Mouse (Mus musculus): ENCODE measurements around the gene Fbxl18.
"Not testable (repeated sequence)": the region's sequence is repeated elsewhere in the genome, so short reads cannot be mapped to it uniquely, and the experiment has no call there.

The Fbxl18 gene

GRCm38 (mm10) chr5:142874791-142875512 is 20.3 kb downstream of the Fbxl18 start:
- DNase-seq (ENCODE audit: extremely low spot score, low spot score): no peak

GRCm38 (mm10) chr5:142873718-142874117 is 21.5 kb downstream of the Fbxl18 start:
- DNase-seq (ENCODE audit: extremely low spot score, low spot score): no peak

- DNase-seq (ENCODE audit: extremely low spot score, low spot score): no peak
These were observed 23.5 kb downstream of the Fbxl18 start for GRCm38 (mm10) chr5:142871765-142872164.

- DNase-seq (ENCODE audit: extremely low spot score, low spot score): no peak
These were observed 25.8 kb downstream of the Fbxl18 start for GRCm38 (mm10) chr5:142869463-142869862.

- DNase-seq (ENCODE audit: extremely low spot score, low spot score): no peak
These were observed 37.4 kb downstream of the Fbxl18 start for GRCm38 (mm10) chr5:142857763-142858229.

- no peak for DNase-seq (ENCODE audit: extremely low spot score, low spot score)
These were observed 38.8 kb downstream of the Fbxl18 start for GRCm38 (mm10) chr5:142856408-142856807.

GRCm38 (mm10) chr5:142854877-142855276 is 40.3 kb downstream of the Fbxl18 start:
- DNase-seq (ENCODE audit: extremely low spot score, low spot score): peak; percentile 53

GRCm38 (mm10) chr5:142853585-142853984 is 41.6 kb downstream of the Fbxl18 start:
- DNase-seq (ENCODE audit: extremely low spot score, low spot score): no peak

GRCm38 (mm10) chr5:142851681-142852049 is 43.6 kb downstream of the Fbxl18 start:
- DNase-seq (ENCODE audit: extremely low spot score, low spot score): no peak

- no peak for DNase-seq (ENCODE audit: extremely low spot score, low spot score)
These were observed 44.1 kb downstream of the Fbxl18 start for GRCm38 (mm10) chr5:142850916-142851680.

GRCm38 (mm10) chr5:142850476-142850875 is 44.7 kb downstream of the Fbxl18 start:
- DNase-seq (ENCODE audit: extremely low spot score, low spot score): no peak

GRCm38 (mm10) chr5:142848911-142849310 is 46.3 kb downstream of the Fbxl18 start:
- no peak for DNase-seq (ENCODE audit: extremely low spot score, low spot score)

GRCm38 (mm10) chr5:142848149-142848548 is 47.1 kb downstream of the Fbxl18 start:
- DNase-seq (ENCODE audit: extremely low spot score, low spot score): no peak

- DNase-seq (ENCODE audit: extremely low spot score, low spot score): no peak
These were observed 50.8 kb downstream of the Fbxl18 start for GRCm38 (mm10) chr5:142844467-142844866.

GRCm38 (mm10) chr5:142842137-142842642 is 53.0 kb downstream of the Fbxl18 start:
- DNase-seq (ENCODE audit: extremely low spot score, low spot score): peak; percentile 44

- no peak for DNase-seq (ENCODE audit: extremely low spot score, low spot score)
These were observed 53.7 kb downstream of the Fbxl18 start for GRCm38 (mm10) chr5:142841372-142842136.

- DNase-seq (ENCODE audit: extremely low spot score, low spot score): not testable (repeated sequence)
These were observed 57.8 kb downstream of the Fbxl18 start for GRCm38 (mm10) chr5:142837427-142837826.

GRCm38 (mm10) chr5:142836891-142837290 is 58.3 kb downstream of the Fbxl18 start:
- no peak for DNase-seq (ENCODE audit: extremely low spot score, low spot score)

- DNase-seq (ENCODE audit: extremely low spot score, low spot score): no peak
These were observed 61.4 kb downstream of the Fbxl18 start for GRCm38 (mm10) chr5:142833646-142834438.

- DNase-seq (ENCODE audit: extremely low spot score, low spot score): no peak
These were observed 69.1 kb downstream of the Fbxl18 start for GRCm38 (mm10) chr5:142826131-142826530.

GRCm38 (mm10) chr5:142825665-142826064 is 69.6 kb downstream of the Fbxl18 start:
- DNase-seq (ENCODE audit: extremely low spot score, low spot score): no peak
